8 mouse cellular contexts compared by ENCODE assay signal in genomic region chr1:135430669-135431017, GRCm38 (mm10). TPM values are rescaled to one million over a fixed set of nuclear protein-coding genes. Genes with fewer than 3 reads are reported as not detected.
DNase-seq lines count a peak whose midpoint lies in the region; ATAC-seq and TF ChIP-seq lines count a peak whose summit lies in the region.

No protein-coding gene starts in this region.

- no peak for TF ChIP-seq RAD21 in CH12.LX (IDR thresholded peaks at IDR 0.05; ENCODE audit: low read depth, low read length)

- H3K36me3 ChIP-seq in heart, adult 2 months (ENCODE audit: control insufficient read depth, insufficient read depth, low read length), result peaks cover 9% of the 10 kb centered on the region
- peaks cover 0 to 14% of the 10 kb centered on the region in 2 experiments for H3K36me3 ChIP-seq in CH12.LX (replicated peaks in 1 of 2; ENCODE audit: control insufficient read depth in 1 of 2, insufficient read depth in 1 of 2, low read length in 1 of 2)
- H3K36me3 ChIP-seq in forebrain, embryonic 14.5 days (ENCODE audit: control insufficient read depth, insufficient read depth, low read length), result peaks cover 15% of the 10 kb centered on the region
- no peaks in the 10 kb centered on the region for H3K36me3 ChIP-seq in liver, embryonic 16.5 days (ENCODE audit: control insufficient read depth, insufficient read depth)

- TF ChIP-seq POLR2A in heart, adult 2 months (IDR thresholded peaks at IDR 0.05; ENCODE audit: insufficient read depth, low read depth, low read length), result no peak
- TF ChIP-seq POLR2A in CH12.LX (IDR thresholded peaks at IDR 0.05; ENCODE audit: low read depth, low read length), result no peak

- peak overlapping the region; percentile 83 for H3K4me2 ChIP-seq in CH12.LX (ENCODE audit: insufficient read depth, low read depth, poor library complexity, severe bottlenecking)
- H3K4me2 ChIP-seq in forebrain, embryonic 14.5 days (ENCODE audit: low read length), result peak overlapping the region; percentile 57
- peak overlapping the region; percentile 79 for H3K4me2 ChIP-seq in liver, embryonic 16.5 days (ENCODE audit: low read depth, low read length)

- DNase-seq in heart, adult 2 months, result no peak
- no peak for DNase-seq in heart, postnatal 36 days
- DNase-seq in CH12.LX (ENCODE audit: extremely low read depth), result no peak
- DNase-seq in forebrain, embryonic 14.5 days (ENCODE audit: low spot score), result no peak
- DNase-seq in layer of hippocampus, postnatal 36 days, result no peak
- DNase-seq in cerebellum, postnatal 36 days, result no peak
- no peak for DNase-seq in layer of hippocampus, postnatal 25 days (ENCODE audit: extremely low spot score in 1 of 2, low spot score in 1 of 2)

- peaks cover 4% of the 10 kb centered on the region for H3K79me2 ChIP-seq in heart, adult 2 months (replicated peaks; ENCODE audit: control insufficient read depth, insufficient read depth, low read length)
- H3K79me2 ChIP-seq in CH12.LX (replicated peaks; ENCODE audit: control insufficient read depth, extremely low read depth, insufficient read depth, poor library complexity, severe bottlenecking), result peaks cover 43% of the 10 kb centered on the region

- no peaks in the 10 kb centered on the region for H3K9me3 ChIP-seq in CH12.LX (replicated peaks; ENCODE audit: low read length)
- H3K9me3 ChIP-seq in forebrain, embryonic 14.5 days (replicated peaks; ENCODE audit: control insufficient read depth, low read length), result no peaks in the 10 kb centered on the region
- H3K9me3 ChIP-seq in liver, embryonic 16.5 days (replicated peaks; ENCODE audit: control insufficient read depth, low read length), result no peaks in the 10 kb centered on the region

- TF ChIP-seq CTCF in heart, adult 2 months (IDR thresholded peaks at IDR 0.05), result no peak
- no peak for TF ChIP-seq CTCF in CH12.LX (conservative IDR thresholded peaks at IDR 0.05 in 1 of 2, IDR thresholded peaks at IDR 0.05 in 1 of 2; ENCODE audit: low read depth in 2 of 2, low read length in 2 of 2)

- in situ Hi-C loops in CH12.LX (cut with MboI; ENCODE audit: low pct_ligation_motif_present, low pct_unique_long_range_greater_than_20kb, low sequenced_read_pairs), result loop anchor here (25.0 kb wide), 1 partner anchor 232 kb away; no protein-coding TSS in a partner anchor

- peak overlapping the region; percentile 96 for H3K4me3 ChIP-seq in heart, adult 2 months
- peak overlapping the region; percentile 55 to 91 (median 68) for H3K4me3 ChIP-seq in CH12.LX (replicated peaks in 1 of 3; ENCODE audit: low read depth in 2 of 3, low read length in 2 of 3, poor library complexity in 1 of 3)
- peak overlapping the region; percentile 95 for H3K4me3 ChIP-seq in forebrain, embryonic 14.5 days (ENCODE audit: low read depth, low read length)
- H3K4me3 ChIP-seq in liver, embryonic 16.5 days (ENCODE audit: low read depth, low read length), result peak overlapping the region; percentile 73

- peak; percentile 77 for ATAC-seq in forebrain, embryonic 14.5 days
- ATAC-seq in liver, embryonic 16.5 days (ENCODE audit: low read depth), result peak; percentile 61

- H3K27ac ChIP-seq in heart, adult 2 months, result peak overlapping the region; percentile 63
- H3K27ac ChIP-seq in CH12.LX (ENCODE audit: insufficient read depth, low read depth), result peak overlapping the region; percentile 33; the same call in 1 of the 2 replicates
- peak overlapping the region; percentile 86; the same call in 1 of the 2 replicates for H3K27ac ChIP-seq in forebrain, embryonic 14.5 days (ENCODE audit: low read depth, low read length)
- H3K27ac ChIP-seq in liver, embryonic 16.5 days (ENCODE audit: low read length), result no peak overlapping the region

- 3% methylated on average over 14 of the region's 14 CpGs for WGBS in heart, adult 2 months
- 2% methylated on average over 14 of the region's 14 CpGs for WGBS in forebrain, embryonic 14.5 days
- 3% methylated on average over 14 of the region's 14 CpGs for whole genome bisulfite sequencing in liver, embryonic 16.5 days (ENCODE audit: insufficient replicate concordance)

- dilution Hi-C loops in CH12.LX (cut with MboI; ENCODE audit: extremely low pct_ligation_motif_present, extremely low pct_unique_long_range_greater_than_20kb, low sequenced_read_pairs), result no loop called here

- intact Hi-C loops in heart, adult 2 months (cut with DNase I), result loop anchor here (5.0 kb wide), 1 partner anchor 48 kb away; no protein-coding TSS in a partner anchor
- intact Hi-C loops in heart, postnatal 36 days (cut with DNase I), result loop anchor here (2.0 to 5.0 kb wide), 2 partner anchors 20 to 38 kb away; no protein-coding TSS in a partner anchor

- peaks cover 5% of the 10 kb centered on the region for H3K4me1 ChIP-seq in heart, adult 2 months (ENCODE audit: control insufficient read depth, insufficient read depth, low read length)
- peaks cover 8 to 38% of the 10 kb centered on the region in 2 experiments for H3K4me1 ChIP-seq in CH12.LX (ENCODE audit: control insufficient read depth in 1 of 2, insufficient read depth in 2 of 2)
- H3K4me1 ChIP-seq in forebrain, embryonic 14.5 days (ENCODE audit: control insufficient read depth, insufficient read depth, low read length), result peaks cover 20% of the 10 kb centered on the region
- H3K4me1 ChIP-seq in liver, embryonic 16.5 days (ENCODE audit: control insufficient read depth, low read depth, low read length), result peaks cover 14% of the 10 kb centered on the region

- H3K9ac ChIP-seq in heart, adult 2 months (ENCODE audit: low read depth, low read length), result peak overlapping the region; percentile 75
- H3K9ac ChIP-seq in CH12.LX (ENCODE audit: insufficient read depth, low read depth), result peak overlapping the region; percentile 87
- H3K9ac ChIP-seq in forebrain, embryonic 14.5 days (ENCODE audit: low read length), result peak overlapping the region; percentile 94
- peak overlapping the region; percentile 58 for H3K9ac ChIP-seq in liver, embryonic 16.5 days (ENCODE audit: low read depth, low read length)

- no peaks in the 10 kb centered on the region for H3K27me3 ChIP-seq in heart, adult 2 months (ENCODE audit: control insufficient read depth, insufficient read depth, low read length)
- H3K27me3 ChIP-seq in CH12.LX (replicated peaks), result peaks cover 4% of the 10 kb centered on the region
- H3K27me3 ChIP-seq in forebrain, embryonic 14.5 days (replicated peaks; ENCODE audit: control insufficient read depth, insufficient read depth, low read length), result no peaks in the 10 kb centered on the region
- no peaks in the 10 kb centered on the region for H3K27me3 ChIP-seq in liver, embryonic 16.5 days (ENCODE audit: control insufficient read depth, insufficient read depth, low read depth, low read length)

- TF ChIP-seq EP300 in heart, adult 2 months (IDR thresholded peaks at IDR 0.05; ENCODE audit: insufficient read depth, low read depth, low read length), result no peak
- peak; percentile 17; the same call in 1 of the 2 replicates for TF ChIP-seq EP300 in CH12.LX (IDR thresholded peaks at IDR 0.05; ENCODE audit: low read length)

TF ChIP-seq in CH12.LX, 34 proteins besides CTCF, POLR2A, EP300 and RAD21:
- TF ChIP-seq MYC (IDR thresholded peaks at IDR 0.05; ENCODE audit: low read depth, low read length) (0 out of 2 replicates have a peak, but pooled peaks have one; percentile 17), RCOR1 (conservative IDR thresholded peaks at IDR 0.05; ENCODE audit: low read depth, low read length) (0 out of 2 replicates have a peak, but pooled peaks have one; percentile 56), MAX (IDR thresholded peaks at IDR 0.05; ENCODE audit: low read length) (peak; percentile 22; the same call in 1 of the 2 replicates), GABPA (IDR thresholded peaks at IDR 0.05; ENCODE audit: insufficient replicate concordance, low read depth, low read length) (no peak), CHD1 (IDR thresholded peaks at IDR 0.05; ENCODE audit: low read depth, low read length) (no peak), ZC3H11A (IDR thresholded peaks at IDR 0.05; ENCODE audit: low read depth, low read length) (no peak), E2F4 (IDR thresholded peaks at IDR 0.05; ENCODE audit: insufficient replicate concordance, low read depth, low read length) (0 out of 2 replicates have a peak, but pooled peaks have one; percentile 9)

RNA-seq across cellular contexts. Expression of gene Ipo9, which starts 0.3 kb away (rescaled TPM):
- 10 to 100 TPM; 31.9 to 35.3 TPM for total RNA-seq in heart, adult 2 months (2021)
- 40.8 and 64.6 TPM in 2 replicates for polyA plus RNA-seq in heart, adult 2 months (2012; rRNA removed)
- 10 to 100 TPM; 30.6 to 33.2 TPM for total RNA-seq in heart, postnatal 36 days (2021)
- total RNA-seq in CH12.LX (2012; rRNA removed) (38.3 and 38.9 TPM in 2 replicates), CH12.LX (2014; rRNA removed) (31.7 and 33.7 TPM in 2 replicates)
- polyA plus RNA-seq in CH12.LX (2012; ENCODE audit: insufficient read length, low read depth), result 47.1 and 58.3 TPM in 2 replicates
- polyA plus RNA-seq in forebrain, embryonic 14.5 days (2014; fragmentation: Nextera tagmentation; extraction: Ambion mirVana), result 114 and 135 TPM in 2 replicates
- polyA plus RNA-seq in liver, embryonic 16.5 days (2015; fragmentation: Nextera tagmentation; extraction: Ambion mirVana), result 22.3 and 23.5 TPM in 2 replicates
- 100 to 1,000 TPM; 158 to 162 TPM for total RNA-seq in layer of hippocampus, postnatal 36 days (2021)
- total RNA-seq in layer of hippocampus, postnatal 25 days (2021), result 100 to 1,000 TPM; 138 to 148 TPM

RNA-seq across cellular contexts. Expression of gene Shisa4, which starts 55.6 kb away (rescaled TPM):
- 1 to 10 TPM; 2.2 to 2.3 TPM for total RNA-seq in heart, adult 2 months (2021)
- 6.7 and 10.4 TPM in 2 replicates for polyA plus RNA-seq in heart, adult 2 months (2012; rRNA removed)
- 1 to 10 TPM; 3.0 to 3.2 TPM for total RNA-seq in heart, postnatal 36 days (2021)
- total RNA-seq in CH12.LX (2012; rRNA removed), result 0.08 and 0.13 TPM in 2 replicates
- total RNA-seq in CH12.LX (2014; rRNA removed), result not detected in 2 replicates
- 0.18 and 0.41 TPM in 2 replicates for polyA plus RNA-seq in CH12.LX (2012; ENCODE audit: insufficient read length, low read depth)
- 62.9 and 68.8 TPM in 2 replicates for polyA plus RNA-seq in forebrain, embryonic 14.5 days (2014; fragmentation: Nextera tagmentation; extraction: Ambion mirVana)
- polyA plus RNA-seq in liver, embryonic 16.5 days (2015; fragmentation: Nextera tagmentation; extraction: Ambion mirVana), result 1.0 and 1.3 TPM in 2 replicates
- total RNA-seq in layer of hippocampus, postnatal 36 days (2021), result 100 to 1,000 TPM; 112 to 121 TPM
- total RNA-seq in layer of hippocampus, postnatal 25 days (2021), result 100 to 1,000 TPM; 137 to 140 TPM

Comparison
In these comparisons a context has a peak if more than half of its experiments do, and no peak if none do; other contexts are left out.
1. RNA of gene Shisa4, which starts 55.6 kb away (total RNA-seq): 137 to 140 TPM in layer of hippocampus, postnatal 25 days and 112 to 121 TPM in layer of hippocampus, postnatal 36 days; 3.0 to 3.2 TPM in heart, postnatal 36 days, 2.2 to 2.3 TPM in heart, adult 2 months and 0.08 to 0.13 TPM in CH12.LX; every median in the first group is over 10 times any median in the second.
2. Peak in every context shown above with its lines, with median percentiles within 50 percentile points of each other: H3K4me3 ChIP-seq, H3K9ac ChIP-seq and H3K4me2 ChIP-seq.